Mouse (Mus musculus): ENCODE measurements around the gene Vmn1r78.
"Not testable (repeated sequence)": the region's sequence is repeated elsewhere in the genome, so short reads cannot be mapped to it uniquely, and the experiment has no call there.

The Vmn1r78 gene

DNA sequence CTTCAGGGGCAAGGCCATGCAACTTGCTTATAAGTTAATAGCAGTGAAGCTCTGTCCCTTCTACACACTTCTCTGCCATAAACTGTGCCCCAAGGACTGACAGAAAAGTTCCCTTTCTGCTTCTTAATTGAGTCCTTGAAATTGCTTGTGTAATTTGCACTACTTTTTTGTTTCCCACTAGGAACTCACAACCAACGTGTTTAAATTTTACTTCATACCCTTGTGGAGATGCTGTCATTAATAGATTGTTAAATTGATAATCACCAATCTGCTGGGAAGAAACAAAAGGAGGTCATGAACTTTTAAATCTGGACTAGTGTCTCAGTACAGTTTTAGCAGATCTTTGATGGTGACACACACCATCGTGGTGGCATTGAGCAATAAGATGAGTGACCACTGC, at the start of gene Vmn1r78:
TSS of gene Vmn1r78 (plus strand) at position 301 of the 400 bp plus-strand sequence.
- DNase-seq (ENCODE audit: low read depth, low spot score), result no peak

DNA sequence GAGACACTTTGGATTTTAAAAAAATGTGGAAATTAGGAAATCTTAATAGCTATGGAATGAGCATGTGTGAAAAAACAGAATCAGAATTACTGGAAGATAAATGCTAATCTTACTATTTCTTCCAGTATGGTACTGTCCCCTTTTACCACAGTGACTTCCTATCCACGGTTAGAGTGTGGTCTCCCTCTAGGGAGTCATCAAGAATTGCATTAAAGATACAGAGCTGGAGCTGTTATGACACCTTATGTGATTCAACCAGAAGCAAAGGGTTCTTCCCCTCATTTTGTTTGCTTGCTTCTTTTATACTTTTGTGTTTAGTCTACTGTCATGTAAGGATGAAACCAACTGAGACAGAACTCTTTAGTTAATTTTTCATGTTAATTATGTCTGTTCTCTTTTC, 6.4 kb downstream of the Vmn1r78 start:
- not testable (repeated sequence) for DNase-seq (ENCODE audit: low read depth, low spot score)

DNA sequence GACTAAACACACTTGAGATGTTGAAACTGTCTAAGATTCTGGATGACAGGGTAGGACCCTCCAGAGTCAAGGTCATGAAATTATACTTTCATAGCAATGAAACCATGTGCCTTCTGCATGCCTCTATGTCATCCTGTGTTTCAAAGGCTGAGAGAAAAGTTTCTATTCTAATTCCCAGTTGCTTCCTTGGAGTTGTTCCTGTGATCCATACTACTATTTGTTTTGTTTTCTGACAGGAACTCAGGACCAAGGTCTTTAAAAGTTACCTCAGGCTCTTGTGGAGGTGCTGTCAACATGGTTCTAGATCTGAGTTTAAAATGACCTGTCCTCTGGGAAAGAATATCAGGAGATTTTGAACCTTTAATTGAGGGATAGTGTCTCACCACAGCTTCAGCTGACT, 20.9 kb downstream of the Vmn1r78 start, which contains the start of gene Vmn1r79:
TSS of gene Vmn1r79 (plus strand) at position 301 of the 400 bp plus-strand sequence.
- DNase-seq (ENCODE audit: low read depth, low spot score), result not testable (repeated sequence)

DNA sequence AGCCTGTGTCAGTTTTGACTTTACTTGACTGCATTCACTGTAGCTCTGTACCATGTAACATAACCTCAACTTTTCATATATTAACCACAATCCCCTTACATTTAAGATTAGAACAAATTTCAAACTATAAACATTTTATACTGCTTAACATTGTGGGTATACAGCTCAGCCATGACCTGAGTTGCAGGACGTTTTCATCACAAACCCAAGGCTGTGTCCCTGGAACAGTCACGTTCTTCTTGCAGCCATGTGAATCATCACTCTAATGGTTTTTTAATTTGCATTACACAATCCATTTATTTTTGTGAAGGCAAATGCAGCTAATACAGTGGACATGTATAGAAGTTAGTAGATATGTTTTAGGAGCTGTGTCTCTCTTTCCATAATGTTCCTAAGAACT, 22.9 kb downstream of the Vmn1r78 start:
- DNase-seq (ENCODE audit: low read depth, low spot score), result not testable (repeated sequence)

DNA sequence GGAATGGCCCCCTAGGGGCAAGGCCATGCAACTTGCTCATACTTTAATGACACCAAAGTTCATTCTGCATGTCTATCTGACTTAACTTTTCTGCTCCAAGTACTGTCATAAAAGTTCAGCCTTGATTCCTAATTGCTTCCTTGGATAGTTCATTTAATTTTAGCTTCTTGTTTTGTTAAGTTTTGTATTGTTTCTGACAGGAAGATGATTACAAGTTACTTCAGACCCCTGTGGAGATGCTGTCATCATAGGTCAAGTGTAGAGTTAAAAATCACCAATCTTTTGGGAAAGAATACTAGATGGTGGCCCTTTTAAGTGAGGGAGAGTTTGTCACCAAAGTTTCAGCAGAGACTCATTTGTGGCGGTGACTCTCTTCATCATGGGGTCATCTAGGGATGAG, 38.9 kb downstream of the Vmn1r78 start, which contains the start of gene Vmn1r80:
TSS of gene Vmn1r80 (plus strand) at position 301 of the 400 bp plus-strand sequence.
- DNase-seq (ENCODE audit: low read depth, low spot score), result no peak

DNA sequence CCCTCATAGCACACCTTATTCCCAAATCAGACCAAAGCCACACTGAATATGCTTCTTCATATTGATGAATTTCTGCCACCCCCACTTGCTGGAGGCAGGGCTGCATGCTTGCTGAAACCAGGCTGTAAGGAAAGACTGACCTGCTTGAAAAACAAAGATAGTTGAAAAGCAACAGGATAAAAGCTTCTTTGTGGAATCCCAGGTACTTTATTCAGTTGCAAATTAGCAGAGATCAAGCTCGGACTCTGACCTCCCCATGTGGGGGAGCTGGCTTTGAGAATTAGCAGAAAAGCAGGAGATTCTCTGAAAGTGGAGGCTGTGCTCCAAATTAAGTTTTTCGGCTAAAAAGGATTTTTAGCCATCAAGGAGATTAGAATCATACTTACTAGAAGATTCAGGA, 54.1 kb downstream of the Vmn1r78 start:
- DNase-seq (ENCODE audit: low read depth, low spot score), result no peak
